Mouse (Mus musculus): ENCODE measurements at regions not wholly inside any gene's neighbourhood (a gene's known extent, or its start where the extent isn't known, plus 50 kb on each side); places are given as distances from the start of the nearest gene placed in this dataset.

DNA sequence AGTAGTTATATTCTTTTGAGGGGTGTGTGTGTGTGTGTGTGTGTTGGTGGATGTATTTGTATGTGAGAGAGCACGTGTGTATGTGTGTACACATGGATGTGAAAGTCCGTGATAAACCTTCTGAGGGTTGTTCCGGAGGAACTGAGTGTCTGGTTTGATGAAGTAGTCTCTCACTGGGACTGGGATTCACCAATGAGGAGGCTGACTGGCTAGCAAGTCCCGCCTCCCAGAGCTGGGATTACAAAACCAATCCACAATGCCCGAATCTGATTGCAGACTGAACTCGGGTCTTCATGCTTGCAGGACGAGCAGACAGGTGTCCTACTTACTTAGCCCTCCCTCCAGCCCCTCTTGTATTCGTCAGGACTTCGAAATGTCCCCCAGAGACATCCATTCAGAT is 289.8 kb downstream of the Cbln4 start:
- TF ChIP-seq CTCF (IDR thresholded peaks at IDR 0.05; ENCODE audit: low read depth) (no peak), EP300 (IDR thresholded peaks at IDR 0.05; ENCODE audit: low read depth) (no peak)

Measured in liver, embryonic 14.5 days (tissue).